Mouse (Mus musculus) neural tube, embryonic 15.5 days (tissue): ENCODE data around the gene Soat1. TPM values are rescaled to one million over a fixed set of nuclear protein-coding genes. Genes with fewer than 3 reads are reported as not detected.
A peak's percentile ranks its signal among the peaks of the same experiment; 100 is the strongest.
"Not testable (repeated sequence)": the region's sequence is repeated elsewhere in the genome, so short reads cannot be mapped to it uniquely, and the experiment has no call there.

ENCODE experiments used
- ATAC-seq: fragments of 200-750 bp; cut with Nextera tagmentation; 2 replicates; pipeline ENCODE4 v1.8.0; 2017; ENCODE audit warnings: mild to moderate bottlenecking, moderate TSS enrichment, moderate library complexity; ENCODE audit not compliant: low FRiP score
- H3K27ac ChIP-seq: fragments of 300-500 bp; sonication (generic); replicated peaks from 2 replicates; pipeline ENCODE4 v1.5.1; 2015; ENCODE audit warnings: mild to moderate bottlenecking, inconsistent platforms
- H3K27me3 ChIP-seq: fragments of 300-500 bp; sonication (generic); replicated peaks from 2 replicates; pipeline ENCODE4 v1.6.1; 2015; ENCODE audit warnings: inconsistent platforms
- H3K36me3 ChIP-seq: fragments of 300-500 bp; sonication (generic); 2 replicates; pipeline ENCODE4 v1.6.1; 2015; ENCODE audit warnings: inconsistent platforms
- H3K4me1 ChIP-seq: fragments of 300-500 bp; sonication (generic); 2 replicates; pipeline ENCODE4 v1.6.1; 2015; ENCODE audit warnings: inconsistent platforms
- H3K4me2 ChIP-seq: fragments of 300-500 bp; sonication (generic); 2 replicates; pipeline ENCODE4 v1.6.1; 2015; ENCODE audit warnings: inconsistent platforms, mild to moderate bottlenecking, moderate library complexity
- H3K4me3 ChIP-seq: fragments of 300-500 bp; sonication (generic); replicated peaks from 2 replicates; pipeline ENCODE4 v1.5.1; 2015; ENCODE audit warnings: mild to moderate bottlenecking, inconsistent platforms
- H3K9ac ChIP-seq: fragments of 300-500 bp; sonication (generic); replicated peaks from 2 replicates; pipeline ENCODE4 v1.6.1; 2015; ENCODE audit warnings: mild to moderate bottlenecking, inconsistent platforms
- H3K9me3 ChIP-seq: fragments of 300-500 bp; sonication (generic); replicated peaks from 2 replicates; pipeline ENCODE4 v1.6.1; 2016; ENCODE audit warnings: inconsistent platforms
- WGBS: fragments of 180-500 bp; shearing (Covaris S2); methylation state at CpG from one replicate; pipeline ENCODE4 v1.1.7; 2015; ENCODE audit warnings: mixed read lengths; 5-methylcytosine and 5-hydroxymethylcytosine counted together
- polyA plus RNA-seq: library from polyadenylated mRNA; unstranded; fragments of >200 nt; fragmentation: Nextera tagmentation; extraction: Ambion mirVana; gene quantifications from 2 replicates; pipeline ENCODE4 v1.2.1, GENCODE M21; 2015

The Soat1 gene
- polyA plus RNA-seq, 1 experiment from 2014 or later: 9.8 TPM

DNA sequence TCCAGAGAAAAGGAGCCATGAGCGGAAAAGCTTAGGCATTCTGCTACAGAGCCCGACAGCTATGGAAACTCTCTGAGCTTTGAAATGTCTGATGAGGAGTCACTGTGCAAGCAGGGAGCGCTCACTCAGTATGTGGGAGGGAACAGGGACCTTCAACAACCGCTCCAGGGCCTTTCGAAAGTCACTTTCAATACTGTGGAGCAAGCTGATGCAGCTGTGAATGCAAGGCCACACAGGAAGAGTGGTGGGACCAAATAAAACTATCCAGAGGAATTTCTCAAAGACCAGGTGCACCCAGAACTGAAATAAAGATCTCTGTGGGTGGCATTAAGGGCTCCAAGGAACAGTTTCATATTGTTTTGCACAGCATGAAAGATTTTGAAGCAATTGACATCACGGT is 51.3 kb downstream of the Soat1 start:
- no peak overlapping the region for H3K4me2 ChIP-seq
- no peaks in the 10 kb centered on the region for H3K27me3 ChIP-seq
- no peak overlapping the region for H3K9ac ChIP-seq
- peaks cover 9% of the 10 kb centered on the region for H3K4me1 ChIP-seq
- no peaks in the 10 kb centered on the region for H3K36me3 ChIP-seq
- H3K9me3 ChIP-seq: no peaks in the 10 kb centered on the region
- WGBS: 84% methylated on average over 6 of the region's 6 CpGs
- H3K4me3 ChIP-seq: no peak overlapping the region
- H3K27ac ChIP-seq: no peak overlapping the region
- ATAC-seq: no peak

DNA sequence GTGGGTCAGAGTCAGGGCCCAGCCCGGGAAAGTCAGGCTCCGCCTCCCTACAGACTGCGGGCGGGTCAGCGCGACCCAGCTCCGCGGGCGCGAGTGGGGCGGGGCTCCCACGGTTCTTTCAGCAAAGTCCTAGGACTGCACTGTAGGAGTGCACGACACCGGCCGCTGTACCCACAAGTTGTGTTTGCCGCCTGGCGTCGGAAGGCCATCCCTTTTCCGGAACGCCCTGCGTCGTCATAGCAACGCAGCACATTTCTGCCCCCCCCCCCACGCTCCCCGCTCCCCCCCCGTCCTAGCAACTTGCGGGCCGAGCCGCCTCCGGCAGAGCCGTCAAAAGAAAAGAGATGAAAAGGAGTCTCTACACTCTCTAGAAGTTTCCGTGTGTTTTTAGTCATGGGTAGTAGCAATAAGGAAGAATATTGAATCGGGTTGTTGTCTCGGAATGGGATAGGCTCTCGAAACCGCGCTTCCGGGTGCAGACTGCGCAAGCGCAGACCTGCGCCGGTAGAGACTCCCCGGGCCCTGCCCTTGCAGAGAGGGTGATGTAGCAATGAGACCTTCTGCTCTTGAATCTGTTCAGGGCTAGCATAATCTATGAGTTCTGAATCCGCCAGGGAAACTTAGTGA is 53.3 kb downstream of the Soat1 start, which contains the start of gene Axdnd1:
Axdnd1 (minus strand) TSS at position 489 of the 627 bp plus-strand sequence.
- under 1% methylated on average over 44 of the region's 44 CpGs for WGBS
- Histone ChIP-seq H3K4me3 (peak within 1 kb of the TSS; percentile 56), H3K27ac (peak within 1 kb of the TSS; percentile 34), H3K27me3 (no peaks in the 10 kb centered on the region), H3K4me1 (peaks cover 9% of the 10 kb centered on the region), H3K9ac (peak within 1 kb of the TSS; percentile 27), H3K4me2 (peak within 1 kb of the TSS; percentile 78), H3K36me3 (no peaks in the 10 kb centered on the region), H3K9me3 (no peaks in the 10 kb centered on the region)
- peak; percentile 97 for ATAC-seq

DNA sequence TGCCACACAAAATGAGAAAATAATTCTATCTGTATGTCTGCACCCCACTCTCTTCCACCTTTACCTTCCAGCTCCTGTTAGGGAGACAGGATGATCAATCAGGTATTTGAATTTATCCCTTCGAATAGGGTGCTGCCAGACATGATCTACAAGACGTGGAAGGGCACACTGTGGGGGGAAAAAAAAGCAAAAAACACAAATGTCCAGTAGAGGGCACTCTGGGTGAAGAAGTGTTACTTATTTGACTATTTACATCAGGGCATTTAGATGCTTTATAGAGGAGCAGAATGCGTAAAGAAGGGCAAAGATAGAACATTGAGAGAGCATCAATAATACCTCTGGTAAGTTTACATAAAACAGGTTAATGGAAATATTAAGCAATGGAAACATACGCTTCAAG is 56.0 kb downstream of the Soat1 start:
- Histone ChIP-seq H3K4me2 (no peak overlapping the region), H3K27ac (no peak overlapping the region), H3K9ac (no peak overlapping the region), H3K4me3 (no peak overlapping the region), H3K4me1 (peaks cover 9% of the 10 kb centered on the region), H3K36me3 (no peaks in the 10 kb centered on the region), H3K9me3 (no peaks in the 10 kb centered on the region), H3K27me3 (no peaks in the 10 kb centered on the region)
- ATAC-seq: no peak
- WGBS: 62% methylated on average over 4 of the region's 4 CpGs

DNA sequence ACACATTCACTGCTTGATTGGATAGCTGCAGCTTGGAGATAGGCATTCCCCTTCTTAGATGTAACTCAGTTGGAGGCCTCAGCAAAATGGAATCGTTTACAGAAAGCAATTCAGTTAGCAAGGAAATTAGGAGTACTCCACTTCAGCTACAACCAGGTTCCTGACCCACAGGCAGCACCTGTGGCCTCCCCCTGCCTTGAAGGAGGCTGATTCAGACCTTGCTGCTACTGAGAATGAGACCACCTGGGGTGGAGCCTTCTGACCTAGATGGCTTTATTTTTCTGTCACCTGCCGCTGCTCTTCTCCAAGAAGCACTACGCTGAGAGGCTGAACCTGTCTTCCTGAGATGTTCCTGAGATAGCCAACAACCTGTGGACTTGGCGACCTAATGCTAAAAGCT is 65.6 kb downstream of the Soat1 start:
- WGBS: 72% methylated on average over 4 of the region's 4 CpGs
- ATAC-seq: no peak
- no peak overlapping the region for H3K4me3 ChIP-seq

DNA sequence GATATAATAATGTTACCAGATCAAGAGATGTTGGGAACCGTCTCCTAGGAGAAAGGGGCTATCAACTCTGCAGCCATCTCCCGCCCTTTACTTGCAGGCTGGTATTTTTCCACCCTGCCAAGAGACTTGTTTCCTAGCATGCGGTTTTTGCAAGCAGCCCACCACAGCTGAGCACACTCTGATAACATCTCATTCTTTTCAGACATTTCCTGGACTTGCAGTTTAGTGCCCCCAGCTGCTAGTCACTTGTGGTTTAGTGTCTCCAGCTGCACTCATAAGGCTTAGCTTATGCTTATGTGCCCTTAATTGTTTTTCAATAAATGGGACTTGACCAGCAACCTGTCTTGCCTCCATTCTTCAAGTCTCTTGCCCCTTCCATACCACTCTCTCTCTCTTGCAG is 66.1 kb downstream of the Soat1 start:
- Histone ChIP-seq H3K9me3 (no peaks in the 10 kb centered on the region), H3K4me1 (no peaks in the 10 kb centered on the region), H3K9ac (no peak overlapping the region), H3K27me3 (no peaks in the 10 kb centered on the region), H3K36me3 (no peaks in the 10 kb centered on the region), H3K27ac (no peak overlapping the region), H3K4me2 (no peak overlapping the region), H3K4me3 (no peak overlapping the region)
- ATAC-seq: no peak
- WGBS: 61% methylated on average over 3 of the region's 3 CpGs

More for the DNA sequence above, 65.6 kb downstream of the Soat1 start:
- Histone ChIP-seq H3K4me1 (no peaks in the 10 kb centered on the region), H3K9ac (no peak overlapping the region), H3K4me2 (no peak overlapping the region), H3K9me3 (no peaks in the 10 kb centered on the region), H3K27me3 (no peaks in the 10 kb centered on the region), H3K36me3 (no peaks in the 10 kb centered on the region), H3K27ac (no peak overlapping the region)

- Histone ChIP-seq H3K4me2 (no peak overlapping the region), H3K9ac (no peak overlapping the region), H3K27ac (no peak overlapping the region), H3K4me3 (no peak overlapping the region), H3K36me3 (no peaks in the 10 kb centered on the region), H3K4me1 (no peaks in the 10 kb centered on the region), H3K27me3 (no peaks in the 10 kb centered on the region), H3K9me3 (no peaks in the 10 kb centered on the region)
- 46% methylated on average over 10 of the region's 10 CpGs for WGBS
- ATAC-seq: no peak
These were observed 70.9 kb downstream of the Soat1 start for GRCm38 (mm10) chr1:156403251-156403650.

DNA sequence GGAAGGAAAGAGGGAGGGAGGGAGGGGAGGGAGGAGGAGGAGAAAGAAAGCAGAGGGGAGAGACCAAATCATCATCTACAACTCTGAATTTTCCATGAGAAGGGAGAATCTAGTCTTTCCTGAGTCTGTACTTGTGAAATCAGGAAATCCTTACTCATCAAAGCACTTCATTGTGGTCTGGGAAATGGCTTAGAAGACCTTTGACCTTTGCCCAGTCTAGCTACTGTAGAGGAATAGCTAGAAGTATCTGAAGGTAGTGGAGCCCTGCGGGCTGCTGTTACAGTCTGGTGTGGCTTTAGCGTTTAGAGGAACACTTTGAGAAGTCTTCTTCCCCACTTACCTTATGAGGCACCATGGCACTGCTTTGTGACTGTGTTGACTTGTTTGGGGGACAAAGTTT is 71.6 kb downstream of the Soat1 start:
- ATAC-seq: no peak
- H3K4me1 ChIP-seq: no peaks in the 10 kb centered on the region
- H3K9me3 ChIP-seq: no peaks in the 10 kb centered on the region
- no peaks in the 10 kb centered on the region for H3K36me3 ChIP-seq
- WGBS: 61% methylated on average over 2 of the region's 2 CpGs
- H3K27ac ChIP-seq: no peak overlapping the region
- H3K4me3 ChIP-seq: no peak overlapping the region
- no peaks in the 10 kb centered on the region for H3K27me3 ChIP-seq
- H3K9ac ChIP-seq: no peak overlapping the region
- no peak overlapping the region for H3K4me2 ChIP-seq

- not testable (repeated sequence) for H3K4me1 ChIP-seq, H3K27ac ChIP-seq, H3K27me3 ChIP-seq, H3K9me3 ChIP-seq, ATAC-seq, H3K9ac ChIP-seq, H3K4me3 ChIP-seq, H3K4me2 ChIP-seq, H3K36me3 ChIP-seq
- 62% methylated on average over 3 of the region's 3 CpGs for WGBS
These were observed 74.0 kb downstream of the Soat1 start for GRCm38 (mm10) chr1:156400159-156400558.

- Histone ChIP-seq H3K4me1 (no peaks in the 10 kb centered on the region), H3K36me3 (no peaks in the 10 kb centered on the region), H3K4me3 (no peak overlapping the region), H3K27ac (no peak overlapping the region), H3K9ac (no peak overlapping the region), H3K4me2 (no peak overlapping the region), H3K9me3 (no peaks in the 10 kb centered on the region), H3K27me3 (no peaks in the 10 kb centered on the region)
- no peak for ATAC-seq
- WGBS: 91% methylated on average over 4 of the region's 4 CpGs
These were observed 81.0 kb downstream of the Soat1 start for GRCm38 (mm10) chr1:156393148-156393547.

GRCm38 (mm10) chr1:156386880-156387279 is 87.3 kb downstream of the Soat1 start:
- WGBS: 83% methylated on average over 3 of the region's 3 CpGs
- H3K9me3 ChIP-seq: no peaks in the 10 kb centered on the region
- H3K4me3 ChIP-seq: no peak overlapping the region
- ATAC-seq: no peak
- no peaks in the 10 kb centered on the region for H3K4me1 ChIP-seq
- no peaks in the 10 kb centered on the region for H3K36me3 ChIP-seq
- no peak overlapping the region for H3K27ac ChIP-seq
- H3K4me2 ChIP-seq: no peak overlapping the region
- no peak overlapping the region for H3K9ac ChIP-seq
- no peaks in the 10 kb centered on the region for H3K27me3 ChIP-seq

DNA sequence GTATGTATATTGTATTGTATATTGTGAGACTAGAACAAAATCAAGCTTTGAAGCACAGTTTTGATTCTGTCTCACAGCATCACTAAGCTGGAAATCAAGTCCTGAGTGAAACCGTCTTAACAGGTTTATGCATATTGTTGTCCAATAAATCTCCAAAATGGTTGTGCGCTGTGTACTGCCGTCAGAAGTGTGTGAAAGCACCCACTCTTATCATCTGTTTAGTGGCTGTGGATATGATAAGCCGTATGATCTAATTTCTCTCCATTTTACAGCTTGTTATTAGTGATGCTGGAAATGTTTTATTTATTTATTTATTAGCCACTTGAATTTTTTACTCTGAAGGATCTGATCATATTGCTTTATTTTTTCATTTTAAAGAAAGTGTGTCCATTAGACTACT is 87.9 kb downstream of the Soat1 start:
- Histone ChIP-seq H3K27ac (no peak overlapping the region), H3K9me3 (no peaks in the 10 kb centered on the region), H3K9ac (no peak overlapping the region), H3K27me3 (no peaks in the 10 kb centered on the region), H3K36me3 (no peaks in the 10 kb centered on the region), H3K4me3 (no peak overlapping the region), H3K4me1 (no peaks in the 10 kb centered on the region), H3K4me2 (no peak overlapping the region)
- WGBS: 92% methylated on average over 4 of the region's 4 CpGs
- ATAC-seq: no peak

GRCm38 (mm10) chr1:156381217-156381616 is 92.9 kb downstream of the Soat1 start:
- H3K27me3 ChIP-seq: no peaks in the 10 kb centered on the region
- H3K9ac ChIP-seq: no peak overlapping the region
- 95% methylated on average over 3 of the region's 3 CpGs for WGBS
- no peaks in the 10 kb centered on the region for H3K4me1 ChIP-seq
- no peak for ATAC-seq
- H3K27ac ChIP-seq: no peak overlapping the region
- H3K4me3 ChIP-seq: no peak overlapping the region
- no peaks in the 10 kb centered on the region for H3K9me3 ChIP-seq
- H3K4me2 ChIP-seq: no peak overlapping the region
- H3K36me3 ChIP-seq: no peaks in the 10 kb centered on the region
